Mouse (Mus musculus): ENCODE measurements around the gene Bhlha15. TPM values are rescaled to one million over a fixed set of nuclear protein-coding genes. Genes with fewer than 3 reads are reported as not detected.

Gene Bhlha15
- polyA plus RNA-seq, 1 experiment from 2014 or later = 0.33 TPM

DNA sequence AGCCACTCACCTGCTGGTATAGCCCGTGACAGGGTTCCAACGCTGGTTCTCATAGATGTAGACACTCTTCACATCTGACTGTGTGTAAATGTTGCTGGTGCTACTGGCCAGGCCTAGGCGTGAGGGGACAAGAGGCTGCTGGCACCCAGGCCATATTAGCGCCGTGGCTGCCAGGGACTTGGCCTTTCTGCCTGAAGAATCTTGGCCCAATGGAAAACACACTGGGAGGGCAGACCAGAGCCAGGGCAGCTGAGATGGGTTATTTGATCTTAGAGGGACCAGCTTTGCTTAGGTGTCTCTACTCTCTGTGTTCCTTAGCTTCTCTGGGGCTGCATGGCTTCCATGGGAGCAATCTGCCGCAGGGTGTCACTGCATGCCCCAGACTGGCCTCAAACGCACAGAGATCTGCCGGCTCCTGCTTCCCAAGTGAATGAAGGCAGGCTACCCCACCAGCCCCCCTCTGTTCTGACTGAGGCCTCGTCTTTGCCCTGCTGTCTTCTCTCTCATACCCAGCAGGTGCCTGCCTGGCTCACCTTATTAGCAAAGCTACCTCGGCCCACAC is 13.4 kb downstream of the Bhlha15 start:
- Histone ChIP-seq H3K4me1 (replicated peaks; ENCODE audit: control insufficient read depth, insufficient read depth, low read length) (no peaks in the 10 kb centered on the region), H3K4me2 (ENCODE audit: low read depth, low read length) (no peak overlapping the region), H3K27ac (ENCODE audit: low read length) (no peak overlapping the region), H3K9ac (ENCODE audit: low read length) (no peak overlapping the region), H3K9me3 (ENCODE audit: control insufficient read depth, low read length) (peaks cover 6% of the 10 kb centered on the region; the same call in 1 of the 2 replicates), H3K36me3 (ENCODE audit: control insufficient read depth, insufficient read depth, low read length) (peaks cover 21% of the 10 kb centered on the region), H3K27me3 (ENCODE audit: control insufficient read depth, insufficient read depth, low read depth, low read length) (no peaks in the 10 kb centered on the region), H3K4me3 (ENCODE audit: low read length) (no peak overlapping the region)
- 91% methylated on average over 10 of the region's 10 CpGs for WGBS
- ATAC-seq (ENCODE audit: low read depth) = no peak

DNA sequence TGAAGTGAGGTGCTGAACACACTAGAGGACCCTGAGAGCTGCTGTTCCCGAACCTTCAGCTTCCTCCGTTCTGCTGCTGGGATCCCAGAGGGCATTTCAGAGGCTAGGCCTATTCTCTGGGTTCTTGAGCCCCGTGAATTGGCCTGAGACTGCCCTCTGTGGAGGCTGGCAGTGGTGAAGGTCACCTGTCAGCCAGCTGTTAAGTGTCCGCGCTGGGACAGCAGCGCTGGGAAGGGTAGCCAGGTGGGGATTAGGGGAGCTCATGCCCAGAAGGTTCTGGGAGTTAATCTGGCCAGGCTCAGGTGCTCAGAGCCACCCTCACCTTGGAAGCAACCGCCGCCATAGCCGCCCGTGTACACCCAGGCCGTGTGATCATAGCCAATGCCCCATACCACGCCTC is 14.2 kb downstream of the Bhlha15 start:
- Histone ChIP-seq H3K4me1 (replicated peaks; ENCODE audit: control insufficient read depth, insufficient read depth, low read length) (no peaks in the 10 kb centered on the region), H3K4me3 (ENCODE audit: low read length) (no peak overlapping the region), H3K9me3 (ENCODE audit: control insufficient read depth, low read length) (peaks cover 6% of the 10 kb centered on the region; the same call in 1 of the 2 replicates), H3K4me2 (ENCODE audit: low read depth, low read length) (no peak overlapping the region), H3K27me3 (ENCODE audit: control insufficient read depth, insufficient read depth, low read depth, low read length) (no peaks in the 10 kb centered on the region), H3K9ac (ENCODE audit: low read length) (no peak overlapping the region), H3K27ac (ENCODE audit: low read length) (no peak overlapping the region), H3K36me3 (ENCODE audit: control insufficient read depth, insufficient read depth, low read length) (peaks cover 24% of the 10 kb centered on the region)
- WGBS = 85% methylated on average over 12 of the region's 12 CpGs
- ATAC-seq (ENCODE audit: low read depth) = no peak

DNA sequence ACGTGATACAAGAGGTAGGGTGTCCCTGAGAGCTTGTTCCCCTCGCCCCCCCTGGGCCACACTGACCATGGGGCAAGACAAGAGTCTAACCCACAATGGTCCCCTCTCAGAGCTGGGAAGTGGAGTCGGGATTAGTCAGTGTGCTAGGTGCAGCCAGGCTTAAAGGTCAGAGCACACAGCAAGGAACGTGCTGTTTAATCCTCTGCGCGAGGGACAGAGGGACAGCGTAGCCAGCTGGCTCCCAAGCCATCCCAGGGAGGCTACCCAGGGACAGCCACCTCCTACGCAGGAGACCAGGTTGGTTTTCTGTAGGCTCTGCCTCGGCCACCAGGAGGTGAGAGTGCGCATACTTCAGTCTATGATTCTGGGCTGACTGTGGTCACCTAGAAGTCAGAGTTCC is 14.8 kb downstream of the Bhlha15 start:
- Histone ChIP-seq H3K36me3 (ENCODE audit: control insufficient read depth, insufficient read depth, low read length) (peaks cover 29% of the 10 kb centered on the region), H3K27me3 (ENCODE audit: control insufficient read depth, insufficient read depth, low read depth, low read length) (no peaks in the 10 kb centered on the region), H3K4me3 (ENCODE audit: low read length) (no peak overlapping the region), H3K9me3 (ENCODE audit: control insufficient read depth, low read length) (peaks cover 6% of the 10 kb centered on the region; the same call in 1 of the 2 replicates), H3K27ac (ENCODE audit: low read length) (no peak overlapping the region), H3K4me1 (replicated peaks; ENCODE audit: control insufficient read depth, insufficient read depth, low read length) (no peaks in the 10 kb centered on the region), H3K9ac (ENCODE audit: low read length) (no peak overlapping the region), H3K4me2 (ENCODE audit: low read depth, low read length) (no peak overlapping the region)
- ATAC-seq (ENCODE audit: low read depth) = no peak
- WGBS = 76% methylated on average over 10 of the region's 10 CpGs

DNA sequence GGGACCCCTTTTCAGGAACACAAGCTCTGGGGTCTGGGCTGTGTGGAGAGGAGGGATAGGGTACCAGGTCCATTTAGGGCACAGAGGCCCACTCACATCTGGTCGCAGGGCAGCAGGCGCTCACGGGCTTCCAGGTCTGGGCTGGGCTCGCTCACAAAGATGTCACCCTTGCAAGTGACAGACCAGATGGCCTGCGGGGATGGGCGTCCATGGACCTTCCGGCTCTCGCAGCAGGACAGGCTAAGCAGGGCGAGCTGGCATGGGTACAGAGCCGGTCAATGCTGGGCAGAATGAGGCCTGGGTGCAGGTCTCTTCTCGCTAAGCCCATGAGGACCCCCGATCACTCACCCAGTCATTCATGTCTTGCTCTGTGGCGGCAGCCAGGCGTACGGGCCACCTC is 16.0 kb downstream of the Bhlha15 start:
- no peak for ATAC-seq (ENCODE audit: low read depth)
- no peak overlapping the region for H3K27ac ChIP-seq (ENCODE audit: low read length)
- H3K27me3 ChIP-seq (ENCODE audit: control insufficient read depth, insufficient read depth, low read depth, low read length) = no peaks in the 10 kb centered on the region
- H3K4me1 ChIP-seq (replicated peaks; ENCODE audit: control insufficient read depth, insufficient read depth, low read length) = no peaks in the 10 kb centered on the region
- H3K9ac ChIP-seq (ENCODE audit: low read length) = no peak overlapping the region
- H3K4me2 ChIP-seq (ENCODE audit: low read depth, low read length) = no peak overlapping the region
- H3K36me3 ChIP-seq (ENCODE audit: control insufficient read depth, insufficient read depth, low read length) = peaks cover 30% of the 10 kb centered on the region
- WGBS = 96% methylated on average over 15 of the region's 15 CpGs
- peaks cover 6% of the 10 kb centered on the region; the same call in 1 of the 2 replicates for H3K9me3 ChIP-seq (ENCODE audit: control insufficient read depth, low read length)
- no peak overlapping the region for H3K4me3 ChIP-seq (ENCODE audit: low read length)

DNA sequence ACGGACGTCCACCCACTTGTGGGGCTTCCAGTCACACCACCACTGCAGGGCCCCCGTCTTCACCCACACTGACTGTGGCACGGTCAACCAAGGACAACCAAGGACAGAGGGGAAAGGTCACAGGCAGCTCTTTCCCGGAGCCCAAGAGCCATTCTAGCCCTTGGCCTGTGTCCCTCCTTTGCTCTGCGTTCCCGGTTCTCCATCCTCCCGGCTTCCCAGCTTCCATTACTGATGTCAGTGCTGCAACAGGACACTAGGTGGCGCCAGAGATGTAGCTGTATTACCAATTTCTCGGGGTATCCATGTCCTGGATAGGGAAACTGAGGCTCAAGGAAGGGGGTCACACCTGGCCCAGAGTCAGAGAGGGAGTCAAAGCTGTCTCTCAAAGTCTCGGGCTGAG is 17.4 kb downstream of the Bhlha15 start:
- no peak overlapping the region for H3K9ac ChIP-seq (ENCODE audit: low read length)
- 49% methylated on average over 11 of the region's 11 CpGs for WGBS
- H3K27me3 ChIP-seq (ENCODE audit: control insufficient read depth, insufficient read depth, low read depth, low read length) = no peaks in the 10 kb centered on the region
- no peaks in the 10 kb centered on the region for H3K4me1 ChIP-seq (replicated peaks; ENCODE audit: control insufficient read depth, insufficient read depth, low read length)
- ATAC-seq (ENCODE audit: low read depth) = no peak
- H3K36me3 ChIP-seq (ENCODE audit: control insufficient read depth, insufficient read depth, low read length) = peaks cover 25% of the 10 kb centered on the region
- no peak overlapping the region for H3K27ac ChIP-seq (ENCODE audit: low read length)
- H3K4me3 ChIP-seq (ENCODE audit: low read length) = no peak overlapping the region
- peaks cover 4% of the 10 kb centered on the region; the same call in 1 of the 2 replicates for H3K9me3 ChIP-seq (ENCODE audit: control insufficient read depth, low read length)
- H3K4me2 ChIP-seq (ENCODE audit: low read depth, low read length) = no peak overlapping the region

DNA sequence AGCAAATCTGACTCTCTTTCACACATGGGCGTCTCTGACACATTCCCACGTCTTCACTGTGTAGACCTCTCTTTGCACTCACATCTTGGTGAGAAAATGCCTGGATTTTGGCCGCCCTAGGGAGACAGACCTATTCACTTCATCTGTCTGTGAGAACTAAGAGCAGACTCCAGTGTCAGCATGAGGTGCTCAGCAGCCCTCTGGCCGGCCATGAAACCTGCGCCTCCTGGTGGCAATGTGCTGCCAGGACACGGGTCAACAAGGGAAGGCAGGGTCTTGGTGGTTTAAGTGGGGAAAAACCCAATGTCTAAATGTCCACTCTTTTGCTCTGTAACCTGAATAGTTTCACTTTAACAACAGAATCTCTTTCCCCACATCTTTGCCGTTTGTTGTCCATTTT is 24.4 kb downstream of the Bhlha15 start:
- H3K9me3 ChIP-seq (ENCODE audit: control insufficient read depth, low read length) = no peaks in the 10 kb centered on the region
- H3K9ac ChIP-seq (ENCODE audit: low read length) = no peak overlapping the region
- H3K4me3 ChIP-seq (ENCODE audit: low read length) = no peak overlapping the region
- no peaks in the 10 kb centered on the region for H3K27me3 ChIP-seq (ENCODE audit: control insufficient read depth, insufficient read depth, low read depth, low read length)
- WGBS = 24% methylated on average over 7 of the region's 7 CpGs
- no peaks in the 10 kb centered on the region for H3K4me1 ChIP-seq (replicated peaks; ENCODE audit: control insufficient read depth, insufficient read depth, low read length)
- peak; percentile 42; the same call in 1 of the 2 replicates for ATAC-seq (ENCODE audit: low read depth)
- no peak overlapping the region for H3K4me2 ChIP-seq (ENCODE audit: low read depth, low read length)
- no peak overlapping the region for H3K27ac ChIP-seq (ENCODE audit: low read length)
- H3K36me3 ChIP-seq (ENCODE audit: control insufficient read depth, insufficient read depth, low read length) = peaks cover 14% of the 10 kb centered on the region; the same call in 1 of the 2 replicates

DNA sequence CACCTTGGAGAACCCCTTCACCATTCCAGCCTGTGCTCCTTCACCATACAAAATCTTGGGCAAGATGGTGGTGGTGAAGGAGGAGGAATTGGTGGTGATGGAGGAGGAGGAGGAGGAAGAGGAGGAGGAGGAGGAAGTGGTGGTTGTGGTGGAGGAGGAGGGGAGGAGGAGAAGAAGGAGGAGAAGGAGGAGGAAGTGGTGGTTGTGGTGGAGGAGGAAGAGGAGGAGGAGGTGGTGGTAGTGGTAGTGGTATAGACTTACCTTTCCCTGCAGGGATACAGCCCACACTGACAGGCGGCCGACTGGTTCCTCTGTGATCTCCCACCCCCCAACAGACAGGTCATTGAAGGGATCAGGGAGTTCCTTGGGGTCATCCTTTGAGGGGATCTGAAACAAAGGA is 25.9 kb downstream of the Bhlha15 start:
- no peaks in the 10 kb centered on the region for H3K27me3 ChIP-seq (ENCODE audit: control insufficient read depth, insufficient read depth, low read depth, low read length)
- H3K4me1 ChIP-seq (replicated peaks; ENCODE audit: control insufficient read depth, insufficient read depth, low read length) = no peaks in the 10 kb centered on the region
- 87% methylated on average over 2 of the region's 2 CpGs for WGBS
- H3K9ac ChIP-seq (ENCODE audit: low read length) = no peak overlapping the region
- H3K4me3 ChIP-seq (ENCODE audit: low read length) = no peak overlapping the region
- no peak overlapping the region for H3K4me2 ChIP-seq (ENCODE audit: low read depth, low read length)
- H3K9me3 ChIP-seq (ENCODE audit: control insufficient read depth, low read length) = no peaks in the 10 kb centered on the region
- H3K27ac ChIP-seq (ENCODE audit: low read length) = no peak overlapping the region
- H3K36me3 ChIP-seq (ENCODE audit: control insufficient read depth, insufficient read depth, low read length) = peaks cover 6% of the 10 kb centered on the region; the same call in 1 of the 2 replicates
- no peak for ATAC-seq (ENCODE audit: low read depth)

DNA sequence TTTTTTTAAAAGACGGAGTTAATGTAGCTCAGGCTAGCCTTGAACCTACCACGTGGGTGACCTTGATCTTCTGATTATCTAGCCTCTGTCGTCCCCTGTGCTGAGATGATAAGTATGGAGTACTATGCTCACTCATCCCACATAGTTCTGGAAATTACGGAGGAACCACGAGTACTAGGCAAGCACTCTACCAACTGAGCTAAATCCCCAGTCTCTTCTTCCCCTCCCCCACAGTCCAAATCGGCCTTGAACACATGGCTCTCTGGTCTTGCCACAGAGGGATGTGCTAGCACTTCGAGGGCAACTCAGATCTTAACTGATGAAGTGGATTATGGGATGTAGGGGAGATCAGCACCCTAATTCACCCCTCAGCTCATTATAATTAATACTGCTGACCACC is 28.0 kb downstream of the Bhlha15 start:
- Histone ChIP-seq H3K27ac (ENCODE audit: low read length) (no peak overlapping the region), H3K4me3 (ENCODE audit: low read length) (no peak overlapping the region), H3K4me2 (ENCODE audit: low read depth, low read length) (no peak overlapping the region), H3K36me3 (ENCODE audit: control insufficient read depth, insufficient read depth, low read length) (peaks cover 6% of the 10 kb centered on the region; the same call in 1 of the 2 replicates), H3K9ac (ENCODE audit: low read length) (no peak overlapping the region), H3K9me3 (ENCODE audit: control insufficient read depth, low read length) (no peaks in the 10 kb centered on the region), H3K27me3 (ENCODE audit: control insufficient read depth, insufficient read depth, low read depth, low read length) (no peaks in the 10 kb centered on the region), H3K4me1 (replicated peaks; ENCODE audit: control insufficient read depth, insufficient read depth, low read length) (peaks cover 9% of the 10 kb centered on the region)
- WGBS = 86% methylated on average over 7 of the region's 7 CpGs
- no peak for ATAC-seq (ENCODE audit: low read depth)

DNA sequence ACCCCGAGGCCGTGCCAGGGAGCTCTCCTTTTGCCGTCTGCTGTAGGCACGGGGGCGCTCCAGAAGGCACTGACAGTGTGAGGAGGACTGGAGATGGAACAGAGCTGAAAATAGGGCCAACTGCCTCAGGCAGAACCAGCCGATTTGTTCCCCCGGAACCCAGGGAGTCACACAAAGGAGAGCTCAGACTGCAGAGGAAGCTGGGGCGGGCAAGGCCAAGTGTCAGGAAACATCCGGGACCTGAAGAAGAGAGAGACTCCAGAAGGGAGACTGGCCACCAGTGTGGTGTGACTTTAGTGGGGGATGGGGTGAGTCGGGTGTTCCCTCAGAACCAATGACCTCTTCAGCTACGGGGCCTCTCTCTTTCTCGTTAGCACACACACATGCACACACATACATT is 29.2 kb downstream of the Bhlha15 start:
- no peak overlapping the region for H3K4me2 ChIP-seq (ENCODE audit: low read depth, low read length)
- no peak for ATAC-seq (ENCODE audit: low read depth)
- no peak overlapping the region for H3K9ac ChIP-seq (ENCODE audit: low read length)
- 0 out of 2 replicates have a peak, but pooled peaks cover 2% of the 10 kb centered on the region for H3K36me3 ChIP-seq (ENCODE audit: control insufficient read depth, insufficient read depth, low read length)
- H3K4me3 ChIP-seq (ENCODE audit: low read length) = no peak overlapping the region
- H3K9me3 ChIP-seq (ENCODE audit: control insufficient read depth, low read length) = no peaks in the 10 kb centered on the region
- H3K27ac ChIP-seq (ENCODE audit: low read length) = 0 out of 2 replicates have a peak overlapping the region, but pooled peaks have one; percentile 37
- H3K4me1 ChIP-seq (replicated peaks; ENCODE audit: control insufficient read depth, insufficient read depth, low read length) = peaks cover 11% of the 10 kb centered on the region
- WGBS = 73% methylated on average over 12 of the region's 12 CpGs
- no peaks in the 10 kb centered on the region for H3K27me3 ChIP-seq (ENCODE audit: control insufficient read depth, insufficient read depth, low read depth, low read length)

Measured in lung, embryonic 16.5 days (tissue).